Mouse (Mus musculus) myocyte (in vitro differentiated cells): ENCODE data around the gene Ugt1a8. TPM values are rescaled to one million over a fixed set of nuclear protein-coding genes. Genes with fewer than 3 reads are reported as not detected.
"Not testable (repeated sequence)": the region's sequence is repeated elsewhere in the genome, so short reads cannot be mapped to it uniquely, and the experiment has no call there.

Experiments used
- H3K27me3 ChIP-seq: one replicate; pipeline ENCODE4 v1.6.1; 2011; ENCODE audit not compliant: control insufficient read depth, insufficient read depth, insufficient read length
- H3K36me3 ChIP-seq: one replicate; pipeline ENCODE4 v1.6.1; 2011; ENCODE audit not compliant: control insufficient read depth, insufficient read depth
- H3K4me2 ChIP-seq: one replicate; pipeline ENCODE4 v1.6.1; 2011; ENCODE audit warnings: low read depth, control low read depth
- H3K4me3 ChIP-seq: one replicate; pipeline ENCODE4 v1.5.1; 2011; ENCODE audit warnings: mild to moderate bottlenecking, control low read depth, moderate library complexity
- H3K79me2 ChIP-seq: one replicate; pipeline ENCODE4 v1.6.1; 2011; ENCODE audit not compliant: control insufficient read depth, insufficient read depth
- H3ac ChIP-seq: one replicate; pipeline ENCODE4 v1.6.1; 2011; ENCODE audit not compliant: control insufficient read depth, insufficient read length
- CEBPB ChIP-seq: IDR thresholded peaks from 2 replicates; pipeline ENCODE4 v1.6.1; 2011; ENCODE audit warnings: mild to moderate bottlenecking, moderate library complexity; ENCODE audit not compliant: poor library complexity, insufficient read depth, severe bottlenecking
- E2F4 ChIP-seq: IDR thresholded peaks from one replicate; pipeline ENCODE4 v1.6.1; 2011; ENCODE audit warnings: mild to moderate bottlenecking, control low read depth, moderate library complexity; ENCODE audit not compliant: insufficient read depth
- MAX ChIP-seq: IDR thresholded peaks from one replicate; pipeline ENCODE4 v1.6.1; 2011; ENCODE audit warnings: low read depth, mild to moderate bottlenecking, control low read depth
- MYOD1 ChIP-seq, 3 experiments: IDR thresholded peaks; one replicate each; pipeline ENCODE4 v1.6.1; 2011; ENCODE audit warnings: control low read depth in 2 of 3, low read depth in 2 of 3, mild to moderate bottlenecking in 2 of 3, moderate library complexity in 1 of 3; ENCODE audit not compliant: insufficient read length in 2 of 3, control insufficient read depth in 1 of 3
- MYOG ChIP-seq, 3 experiments: IDR thresholded peaks; one replicate each; pipeline ENCODE4 v1.6.1; 2011; ENCODE audit warnings: control low read depth in 2 of 3, low read depth in 2 of 3, mild to moderate bottlenecking in 2 of 3; ENCODE audit not compliant: insufficient read length in 2 of 3, control insufficient read depth in 1 of 3, insufficient read depth in 1 of 3
- POLR2A ChIP-seq: IDR thresholded peaks from one replicate; pipeline ENCODE4 v1.6.1; 2011; ENCODE audit warnings: low read depth, mild to moderate bottlenecking, control low read depth, moderate library complexity; ENCODE audit not compliant: insufficient read length
- POLR2AphosphoS2 ChIP-seq: IDR thresholded peaks from one replicate; pipeline ENCODE4 v1.6.1; 2011; ENCODE audit warnings: low read depth, control low read depth; ENCODE audit not compliant: insufficient read length
- REST ChIP-seq: IDR thresholded peaks from one replicate; pipeline ENCODE4 v1.6.1; 2011; ENCODE audit warnings: mild to moderate bottlenecking, control low read depth, moderate library complexity; ENCODE audit not compliant: insufficient read depth, insufficient read length
- SRF ChIP-seq: IDR thresholded peaks from one replicate; pipeline ENCODE4 v1.6.1; 2011; ENCODE audit warnings: low read depth; ENCODE audit not compliant: control insufficient read depth, insufficient read length
- TCF12 ChIP-seq: IDR thresholded peaks from one replicate; pipeline ENCODE4 v1.6.1; 2011; ENCODE audit warnings: mild to moderate bottlenecking, control low read depth; ENCODE audit not compliant: poor library complexity, insufficient read depth, severe bottlenecking
- TCF3 ChIP-seq: IDR thresholded peaks from one replicate; pipeline ENCODE4 v1.6.1; 2011; ENCODE audit warnings: low read depth, control low read depth; ENCODE audit not compliant: insufficient read length
- USF1 ChIP-seq: IDR thresholded peaks from one replicate; pipeline ENCODE4 v1.6.1; 2011; ENCODE audit warnings: low read depth, mild to moderate bottlenecking, control low read depth, moderate library complexity
- polyA plus RNA-seq: library from polyadenylated mRNA; unstranded; fragments of >200 nt; fragmentation: generic; extraction: Trizol; gene quantifications from one replicate; pipeline ENCODE4 v1.2.1, GENCODE M21; 2012; ENCODE audit warnings: missing spikeins

Gene Ugt1a8
- polyA plus RNA-seq, 1 experiment, result not detected

DNA sequence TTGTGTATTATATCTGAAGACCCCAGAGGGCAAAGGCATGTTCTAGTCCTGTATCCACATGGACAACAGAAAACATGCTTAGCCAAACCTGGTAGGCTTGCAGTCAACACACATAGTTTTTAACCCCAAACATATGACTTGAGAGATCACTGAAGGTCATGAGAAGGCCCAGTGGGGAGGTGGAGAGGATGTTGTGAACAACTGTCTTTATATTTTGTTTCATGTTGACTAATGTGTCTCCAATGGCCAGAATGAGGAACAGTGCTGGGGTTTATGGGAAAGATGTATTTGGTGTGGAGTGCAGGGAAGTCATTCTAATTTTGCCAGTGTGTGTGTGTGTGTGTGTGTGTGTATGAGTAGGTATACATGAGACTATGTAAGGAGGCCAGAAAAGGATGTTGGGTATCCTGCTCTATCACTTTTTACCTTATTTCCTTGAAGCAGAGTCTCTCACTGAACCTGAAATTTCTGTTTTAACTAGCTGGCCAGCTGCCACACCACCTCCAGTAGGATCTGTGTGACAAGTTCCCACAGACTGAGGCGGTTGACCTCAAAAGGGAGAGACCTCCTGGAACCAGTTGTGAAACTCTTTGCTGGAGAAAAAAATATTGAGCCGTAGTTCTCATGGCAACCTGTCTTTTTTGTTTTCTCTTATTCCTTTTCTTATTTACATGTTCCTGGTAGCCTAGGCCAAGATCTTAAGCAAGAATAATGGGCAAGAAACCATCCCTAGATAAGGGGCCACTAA lies 136.6 kb downstream of the Ugt1a8 start:
- TF ChIP-seq MYOG (IDR thresholded peaks at IDR 0.05; ENCODE audit: control insufficient read depth in 1 of 3, insufficient read depth in 1 of 3, insufficient read length in 2 of 3, low read depth in 2 of 3) (no peak), MYOD1 (IDR thresholded peaks at IDR 0.05; ENCODE audit: control insufficient read depth in 1 of 3, insufficient read length in 2 of 3, low read depth in 2 of 3) (no peak), TCF3 (no peak), USF1 (no peak), POLR2AphosphoS2 (no peak), TCF12 (no peak), SRF (no peak), E2F4 (no peak), CEBPB (no peak), POLR2A (no peak), MAX (no peak), REST (no peak)
- H3K36me3 ChIP-seq, result no peaks in the 10 kb centered on the region

DNA sequence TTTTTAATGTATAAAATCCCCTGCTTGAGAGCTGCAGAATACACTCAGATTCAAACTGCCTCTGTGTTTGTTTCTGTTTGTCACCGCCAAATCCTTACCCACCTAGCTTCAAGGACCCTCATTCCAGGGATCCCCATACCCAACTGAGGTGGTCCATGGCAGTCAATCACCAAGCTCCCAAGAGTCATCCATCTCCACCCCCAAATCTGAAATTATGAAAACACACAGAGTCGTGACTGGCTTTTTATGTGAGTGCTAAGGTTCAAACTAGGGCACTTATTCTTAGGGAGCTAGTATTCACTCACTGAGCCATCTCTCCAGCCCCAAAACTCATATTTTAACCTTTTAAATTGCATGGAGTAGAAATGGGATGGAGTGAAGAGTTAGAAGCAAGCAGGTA lies 137.7 kb downstream of the Ugt1a8 start:
- not testable (repeated sequence) for H3ac ChIP-seq, H3K4me3 ChIP-seq, H3K27me3 ChIP-seq, H3K36me3 ChIP-seq, H3K79me2 ChIP-seq, H3K4me2 ChIP-seq

More for the DNA sequence above, 136.6 kb downstream of the Ugt1a8 start:
- no peak overlapping the region for H3K4me2 ChIP-seq
- no peak overlapping the region for H3ac ChIP-seq
- H3K27me3 ChIP-seq, result no peaks in the 10 kb centered on the region
- H3K4me3 ChIP-seq, result no peak overlapping the region
- no peaks in the 10 kb centered on the region for H3K79me2 ChIP-seq

- Histone ChIP-seq H3K4me3 (no peak overlapping the region), H3ac (no peak overlapping the region), H3K4me2 (no peak overlapping the region), H3K27me3 (no peaks in the 10 kb centered on the region), H3K36me3 (no peaks in the 10 kb centered on the region), H3K79me2 (no peaks in the 10 kb centered on the region)
- TF ChIP-seq USF1, result no peak
- no peak for TF ChIP-seq REST
- TF ChIP-seq SRF, result no peak
- no peak for TF ChIP-seq MYOG (IDR thresholded peaks at IDR 0.05; ENCODE audit: control insufficient read depth in 1 of 3, insufficient read depth in 1 of 3, insufficient read length in 2 of 3, low read depth in 2 of 3)
- TF ChIP-seq POLR2AphosphoS2, result no peak
- no peak for TF ChIP-seq TCF3
- TF ChIP-seq E2F4, result no peak
- TF ChIP-seq MAX, result no peak
- no peak for TF ChIP-seq CEBPB
- no peak for TF ChIP-seq POLR2A
- no peak for TF ChIP-seq TCF12
- no peak for TF ChIP-seq MYOD1 (IDR thresholded peaks at IDR 0.05; ENCODE audit: control insufficient read depth in 1 of 3, insufficient read length in 2 of 3, low read depth in 2 of 3)
Measured at GRCm38 (mm10) chr1:88225741-88226140, 138.1 kb downstream of the Ugt1a8 start.

DNA sequence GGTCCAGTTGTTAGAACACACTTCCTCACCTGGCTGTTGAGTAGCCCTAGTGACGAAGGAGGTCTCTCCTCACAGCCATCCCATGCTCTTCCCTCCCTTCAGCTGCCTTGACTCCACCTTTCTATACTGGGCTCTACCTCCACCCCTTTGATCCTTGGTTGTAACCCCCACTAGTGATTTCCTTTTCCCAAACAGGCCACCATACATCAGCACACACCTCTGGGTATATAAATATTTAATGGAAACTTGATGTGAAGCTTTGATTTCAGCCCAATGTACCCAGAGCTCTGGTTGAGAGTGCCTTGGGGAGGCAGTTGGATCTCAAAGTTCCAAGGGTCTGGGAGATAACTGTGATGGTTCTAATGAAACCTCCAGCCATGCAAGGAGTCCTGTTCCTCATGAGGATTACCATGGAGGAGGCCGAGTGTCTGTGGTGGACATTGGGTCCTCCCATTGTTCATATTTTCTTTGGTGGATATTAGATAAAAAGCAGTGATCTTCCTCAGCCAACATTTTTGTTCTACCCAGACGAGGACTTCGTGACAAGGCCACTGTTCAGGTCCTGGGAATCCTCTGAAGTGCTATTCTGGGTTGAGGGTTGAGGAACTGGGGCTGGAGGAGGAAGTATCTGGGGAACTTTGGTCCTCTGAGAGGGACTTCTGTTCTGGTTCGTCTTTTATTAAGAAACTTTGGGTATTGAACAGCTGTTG lies 139.2 kb downstream of the Ugt1a8 start, which contains the start of gene Mroh2a:
Mroh2a (plus strand) TSS at position 317 of the 710 bp plus-strand sequence.
- Histone ChIP-seq H3K4me2 (no peak within 1 kb of the TSS), H3K4me3 (no peak within 1 kb of the TSS), H3ac (no peak within 1 kb of the TSS), H3K36me3 (no peaks in the 10 kb centered on the region), H3K27me3 (no peaks in the 10 kb centered on the region), H3K79me2 (no peaks in the 10 kb centered on the region)
- TF ChIP-seq MYOG (IDR thresholded peaks at IDR 0.05; ENCODE audit: control insufficient read depth in 1 of 3, insufficient read depth in 1 of 3, insufficient read length in 2 of 3, low read depth in 2 of 3), result no peak
- TF ChIP-seq POLR2A, result no peak
- no peak for TF ChIP-seq MYOD1 (IDR thresholded peaks at IDR 0.05; ENCODE audit: control insufficient read depth in 1 of 3, insufficient read length in 2 of 3, low read depth in 2 of 3)
- no peak for TF ChIP-seq E2F4
- TF ChIP-seq SRF, result no peak
- no peak for TF ChIP-seq CEBPB
- TF ChIP-seq MAX, result no peak
- no peak for TF ChIP-seq USF1
- no peak for TF ChIP-seq POLR2AphosphoS2
- no peak for TF ChIP-seq TCF3
- TF ChIP-seq REST, result no peak
- TF ChIP-seq TCF12, result no peak
